Mouse (Mus musculus): Measurements from ENCODE around the gene Maged2. TPM values are rescaled to one million over a fixed set of nuclear protein-coding genes. Genes with fewer than 3 reads are reported as not detected.

Gene Maged2
- polyA plus RNA-seq, 1 experiment from 2014 or later: 816 TPM

Other genes with a start within 250 kb of the Maged2 start
- 2.8 and 4.1 TPM in 2 replicates for gene Pfkfb1, start 226.1 kb downstream of the Maged2 start, polyA plus RNA-seq (2015; fragmentation: Nextera tagmentation; extraction: Ambion mirVana)
- 18.0 and 19.2 TPM in 2 replicates for gene Apex2, start 224.5 kb downstream of the Maged2 start, polyA plus RNA-seq (2015; fragmentation: Nextera tagmentation; extraction: Ambion mirVana)
- gene Tro, start 156.8 kb downstream of the Maged2 start, polyA plus RNA-seq (2015; fragmentation: Nextera tagmentation; extraction: Ambion mirVana): 24.8 and 24.9 TPM in 2 replicates
- 24.3 and 25.8 TPM in 2 replicates for gene Gnl3l, start 203.0 kb upstream of the Maged2 start, polyA plus RNA-seq (2015; fragmentation: Nextera tagmentation; extraction: Ambion mirVana)
- gene Fgd1, start 231.8 kb upstream of the Maged2 start, polyA plus RNA-seq (2015; fragmentation: Nextera tagmentation; extraction: Ambion mirVana): 10.0 and 11.5 TPM in 2 replicates